Mouse (Mus musculus) heart, embryonic 14.5 days (tissue): ENCODE measurements around the gene Lpcat1. TPM values are rescaled to one million over a fixed set of nuclear protein-coding genes. Genes with fewer than 3 reads are reported as not detected.

Source experiments
- ATAC-seq: fragments of 200-750 bp; cut with Nextera tagmentation; 2 replicates; pipeline ENCODE4 v1.8.0; 2017; ENCODE audit warnings: low read depth, moderate TSS enrichment; ENCODE audit not compliant: insufficient number of reproducible peaks, insufficient read depth, low FRiP score
- H3K27ac ChIP-seq, 2 experiments: fragments of 200-500 bp in 1 of 2; fragments of 300-500 bp in 1 of 2; sonication (generic) in 1 of 2; replicated peaks in 1 of 2; 2 replicates each; pipeline ENCODE4 v1.5.1; 2012 to 2014; ENCODE audit warnings: low read depth in 2 of 2, low read length in 2 of 2, control low read depth in 1 of 2, mild to moderate bottlenecking in 1 of 2, mixed read lengths in 1 of 2; ENCODE audit not compliant: control insufficient read depth in 1 of 2, insufficient read depth in 1 of 2
- H3K27me3 ChIP-seq: fragments of 300-500 bp; sonication (generic); 2 replicates; pipeline ENCODE4 v1.6.1; 2014; ENCODE audit warnings: mild to moderate bottlenecking, low read length, control low read depth; ENCODE audit not compliant: control insufficient read depth, insufficient read depth
- H3K36me3 ChIP-seq: fragments of 300-500 bp; sonication (generic); 2 replicates; pipeline ENCODE4 v1.6.1; 2014; ENCODE audit warnings: mild to moderate bottlenecking, control low read depth, low read length, mixed read lengths; ENCODE audit not compliant: control insufficient read depth, insufficient read depth
- H3K4me1 ChIP-seq, 2 experiments: fragments of 200-500 bp in 1 of 2; fragments of 300-500 bp in 1 of 2; sonication (generic) in 1 of 2; 2 replicates each; pipeline ENCODE4 v1.6.1; 2012 to 2014; ENCODE audit warnings: low read length in 2 of 2, control low read depth in 1 of 2, mixed read lengths in 1 of 2; ENCODE audit not compliant: control insufficient read depth in 2 of 2, insufficient read depth in 2 of 2
- H3K4me2 ChIP-seq: fragments of 300-500 bp; sonication (generic); 2 replicates; pipeline ENCODE4 v1.6.1; 2014; ENCODE audit warnings: mild to moderate bottlenecking, low read length
- H3K4me3 ChIP-seq, 2 experiments: fragments of 200-500 bp in 1 of 2; fragments of 300-500 bp in 1 of 2; sonication (generic) in 1 of 2; 2 replicates each; pipeline ENCODE4 v1.5.1; 2012 to 2014; ENCODE audit warnings: low read length in 2 of 2, mild to moderate bottlenecking in 2 of 2, control low read depth in 1 of 2, low read depth in 1 of 2, moderate library complexity in 1 of 2; ENCODE audit not compliant: control insufficient read depth in 1 of 2, insufficient read depth in 1 of 2
- H3K9ac ChIP-seq: fragments of 300-500 bp; sonication (generic); 2 replicates; pipeline ENCODE4 v1.6.1; 2014; ENCODE audit warnings: mild to moderate bottlenecking, low read length
- H3K9me3 ChIP-seq: fragments of 300-500 bp; sonication (generic); 2 replicates; pipeline ENCODE4 v1.6.1; 2016; ENCODE audit warnings: low read length, control low read depth; ENCODE audit not compliant: control insufficient read depth
- WGBS: fragments of 180-500 bp; shearing (Covaris S2); extraction: QIAGEN DNeasy Blood & Tissue Kit; methylation state at CpG from one replicate; pipeline ENCODE4 v1.1.7; 2014; 5-methylcytosine and 5-hydroxymethylcytosine counted together
- polyA plus RNA-seq: library from polyadenylated mRNA; unstranded; fragments of >200 nt; fragmentation: Nextera tagmentation; extraction: Ambion mirVana; gene quantifications from 2 replicates; pipeline ENCODE4 v1.2.1, GENCODE M21; 2014

Lpcat1 gene
- polyA plus RNA-seq, 1 experiment from 2014 or later, result 19.1 TPM

GRCm38 (mm10) chr13:73426587-73426986 is 40.4 kb upstream of the Lpcat1 start:
- Histone ChIP-seq H3K4me3 (no peak overlapping the region), H3K36me3 (no peaks in the 10 kb centered on the region), H3K27ac (no peak overlapping the region), H3K4me2 (no peak overlapping the region), H3K9ac (no peak overlapping the region), H3K9me3 (no peaks in the 10 kb centered on the region), H3K4me1 (no peaks in the 10 kb centered on the region), H3K27me3 (peaks cover 7% of the 10 kb centered on the region; the same call in 1 of the 2 replicates)
- 74% methylated on average over 4 of the region's 4 CpGs for WGBS
- ATAC-seq, result no peak

- ATAC-seq, result no peak
- no peaks in the 10 kb centered on the region for H3K4me1 ChIP-seq
- H3K9ac ChIP-seq, result no peak overlapping the region
- WGBS, result 70% methylated on average over 6 of the region's 6 CpGs
- H3K36me3 ChIP-seq, result no peaks in the 10 kb centered on the region
- H3K4me3 ChIP-seq, result no peak overlapping the region
- H3K4me2 ChIP-seq, result no peak overlapping the region
- H3K27me3 ChIP-seq, result peaks cover 7% of the 10 kb centered on the region; the same call in 1 of the 2 replicates
- no peak overlapping the region for H3K27ac ChIP-seq
- no peaks in the 10 kb centered on the region for H3K9me3 ChIP-seq
Observed at GRCm38 (mm10) chr13:73429605-73430321, 37.2 kb upstream of the Lpcat1 start.

GRCm38 (mm10) chr13:73432466-73433149 is 34.4 kb upstream of the Lpcat1 start:
- H3K27ac ChIP-seq, result no peak overlapping the region
- H3K4me3 ChIP-seq, result no peak overlapping the region
- no peaks in the 10 kb centered on the region for H3K4me1 ChIP-seq
- H3K9me3 ChIP-seq, result no peaks in the 10 kb centered on the region
- ATAC-seq, result no peak
- 67% methylated on average over 7 of the region's 7 CpGs for WGBS
- no peak overlapping the region for H3K9ac ChIP-seq
- no peak overlapping the region for H3K4me2 ChIP-seq
- H3K36me3 ChIP-seq, result no peaks in the 10 kb centered on the region
- no peaks in the 10 kb centered on the region for H3K27me3 ChIP-seq

- H3K27ac ChIP-seq, result no peak overlapping the region
- no peak for ATAC-seq
- H3K4me3 ChIP-seq, result no peak overlapping the region
- no peak overlapping the region for H3K9ac ChIP-seq
- H3K27me3 ChIP-seq, result peaks cover 2% of the 10 kb centered on the region; the same call in 1 of the 2 replicates
- no peaks in the 10 kb centered on the region for H3K9me3 ChIP-seq
- H3K4me2 ChIP-seq, result no peak overlapping the region
- 60% methylated on average over 15 of the region's 15 CpGs for WGBS
- no peaks in the 10 kb centered on the region for H3K36me3 ChIP-seq
- H3K4me1 ChIP-seq, result no peaks in the 10 kb centered on the region
Observed at GRCm38 (mm10) chr13:73433681-73434535, 33.1 kb upstream of the Lpcat1 start.

GRCm38 (mm10) chr13:73434687-73435086 is 32.3 kb upstream of the Lpcat1 start:
- H3K27me3 ChIP-seq, result peaks cover 2% of the 10 kb centered on the region; the same call in 1 of the 2 replicates
- no peaks in the 10 kb centered on the region for H3K9me3 ChIP-seq
- WGBS, result 83% methylated on average over 5 of the region's 5 CpGs

GRCm38 (mm10) chr13:73435662-73436061 is 31.3 kb upstream of the Lpcat1 start:
- Histone ChIP-seq H3K9me3 (no peaks in the 10 kb centered on the region), H3K27me3 (peaks cover 2% of the 10 kb centered on the region; the same call in 1 of the 2 replicates), H3K4me1 (no peaks in the 10 kb centered on the region), H3K4me2 (no peak overlapping the region), H3K36me3 (no peaks in the 10 kb centered on the region), H3K4me3 (no peak overlapping the region), H3K9ac (no peak overlapping the region), H3K27ac (no peak overlapping the region)
- ATAC-seq, result no peak
- 72% methylated on average over 7 of the region's 7 CpGs for WGBS

More at GRCm38 (mm10) chr13:73434687-73435086, 32.3 kb upstream of the Lpcat1 start:
- H3K4me1 ChIP-seq, result no peaks in the 10 kb centered on the region
- no peak overlapping the region for H3K27ac ChIP-seq
- no peak overlapping the region for H3K4me3 ChIP-seq
- no peak for ATAC-seq
- H3K36me3 ChIP-seq, result no peaks in the 10 kb centered on the region
- no peak overlapping the region for H3K9ac ChIP-seq
- no peak overlapping the region for H3K4me2 ChIP-seq

GRCm38 (mm10) chr13:73439057-73439456 is 27.9 kb upstream of the Lpcat1 start:
- Histone ChIP-seq H3K4me3 (no peak overlapping the region), H3K9me3 (no peaks in the 10 kb centered on the region), H3K4me1 (no peaks in the 10 kb centered on the region), H3K4me2 (no peak overlapping the region), H3K27ac (no peak overlapping the region), H3K36me3 (no peaks in the 10 kb centered on the region), H3K9ac (no peak overlapping the region), H3K27me3 (peaks cover 2% of the 10 kb centered on the region; the same call in 1 of the 2 replicates)
- 85% methylated on average over 9 of the region's 9 CpGs for WGBS
- no peak for ATAC-seq
